Mouse (Mus musculus): ENCODE data around the gene Mdm2. TPM values are rescaled to one million over a fixed set of nuclear protein-coding genes. Genes with fewer than 3 reads are reported as not detected.
A peak's percentile ranks its signal among the peaks of the same experiment; 100 is the strongest.

Gene Mdm2
- polyA plus RNA-seq, 1 experiment from 2014 or later = 47.7 TPM

DNA sequence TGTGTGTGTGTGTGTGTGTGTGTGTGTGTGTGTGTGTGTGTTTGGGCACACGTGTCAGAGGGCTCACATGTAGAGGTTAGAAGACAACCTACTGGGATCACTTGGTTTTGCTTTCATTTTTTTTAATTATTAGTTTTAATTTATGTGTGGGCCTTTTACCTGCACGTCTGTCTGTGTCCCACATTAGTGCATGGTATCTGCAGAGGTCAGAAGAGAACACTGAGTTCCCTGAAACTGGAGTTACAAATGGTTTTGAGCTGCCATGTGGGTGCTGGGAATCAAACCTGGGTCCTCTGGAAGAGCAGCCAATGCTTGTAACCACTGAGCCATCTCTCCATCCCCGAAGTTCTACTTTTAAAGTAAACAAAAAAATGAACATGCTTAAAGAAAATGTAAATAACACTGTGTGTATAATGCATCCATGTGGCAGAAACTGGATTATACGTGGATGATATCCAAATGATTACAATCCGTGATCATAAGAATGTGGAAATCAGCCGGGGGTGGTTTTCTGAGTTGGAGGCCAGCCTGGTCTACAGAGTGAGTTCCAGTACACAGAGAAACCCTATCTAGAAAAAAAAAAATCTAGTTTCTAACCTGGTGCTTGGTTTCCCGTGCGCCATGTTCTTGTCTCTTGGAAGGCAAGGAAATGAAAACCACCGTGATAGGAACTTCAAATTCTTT is 43.5 kb downstream of the Mdm2 start:
- no peaks in the 10 kb centered on the region for H3K36me3 ChIP-seq
- H3K27ac ChIP-seq = no peak overlapping the region
- ATAC-seq (ENCODE audit: borderline replicate concordance, extremely low read depth, low FRiP score, low TSS enrichment) = no peak
- H3K4me2 ChIP-seq = no peak overlapping the region
- no peaks in the 10 kb centered on the region for H3K27me3 ChIP-seq
- H3K9me3 ChIP-seq = no peaks in the 10 kb centered on the region
- no peak overlapping the region for H3K4me3 ChIP-seq
- 89% methylated on average over 9 of the region's 9 CpGs for WGBS
- peaks cover 22% of the 10 kb centered on the region for H3K4me1 ChIP-seq
- no peak overlapping the region for H3K9ac ChIP-seq

DNA sequence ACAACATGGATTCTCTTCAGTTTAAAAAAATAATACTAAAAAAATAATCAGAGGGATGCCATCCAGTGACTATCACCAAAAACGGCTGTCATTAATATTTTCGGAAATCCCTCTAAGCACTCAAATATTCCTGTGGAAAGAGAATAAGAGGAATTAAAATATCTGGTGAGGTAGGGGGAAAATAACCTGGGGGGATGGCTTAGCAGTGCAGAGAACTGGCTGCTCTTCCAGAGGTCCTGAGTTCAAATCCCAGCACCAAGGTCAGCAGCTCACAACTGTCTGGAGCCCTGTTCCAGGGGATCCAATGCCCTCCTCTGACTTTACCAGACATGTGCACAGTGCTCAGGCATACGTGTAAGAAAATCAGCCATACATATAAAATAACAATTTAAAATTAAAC is 44.2 kb downstream of the Mdm2 start:
- 87% methylated on average over 3 of the region's 3 CpGs for WGBS
- Histone ChIP-seq H3K9ac (no peak overlapping the region), H3K4me3 (no peak overlapping the region), H3K4me1 (peaks cover 22% of the 10 kb centered on the region), H3K27me3 (no peaks in the 10 kb centered on the region), H3K36me3 (no peaks in the 10 kb centered on the region), H3K27ac (no peak overlapping the region), H3K9me3 (no peaks in the 10 kb centered on the region), H3K4me2 (no peak overlapping the region)
- ATAC-seq (ENCODE audit: borderline replicate concordance, extremely low read depth, low FRiP score, low TSS enrichment) = no peak

DNA sequence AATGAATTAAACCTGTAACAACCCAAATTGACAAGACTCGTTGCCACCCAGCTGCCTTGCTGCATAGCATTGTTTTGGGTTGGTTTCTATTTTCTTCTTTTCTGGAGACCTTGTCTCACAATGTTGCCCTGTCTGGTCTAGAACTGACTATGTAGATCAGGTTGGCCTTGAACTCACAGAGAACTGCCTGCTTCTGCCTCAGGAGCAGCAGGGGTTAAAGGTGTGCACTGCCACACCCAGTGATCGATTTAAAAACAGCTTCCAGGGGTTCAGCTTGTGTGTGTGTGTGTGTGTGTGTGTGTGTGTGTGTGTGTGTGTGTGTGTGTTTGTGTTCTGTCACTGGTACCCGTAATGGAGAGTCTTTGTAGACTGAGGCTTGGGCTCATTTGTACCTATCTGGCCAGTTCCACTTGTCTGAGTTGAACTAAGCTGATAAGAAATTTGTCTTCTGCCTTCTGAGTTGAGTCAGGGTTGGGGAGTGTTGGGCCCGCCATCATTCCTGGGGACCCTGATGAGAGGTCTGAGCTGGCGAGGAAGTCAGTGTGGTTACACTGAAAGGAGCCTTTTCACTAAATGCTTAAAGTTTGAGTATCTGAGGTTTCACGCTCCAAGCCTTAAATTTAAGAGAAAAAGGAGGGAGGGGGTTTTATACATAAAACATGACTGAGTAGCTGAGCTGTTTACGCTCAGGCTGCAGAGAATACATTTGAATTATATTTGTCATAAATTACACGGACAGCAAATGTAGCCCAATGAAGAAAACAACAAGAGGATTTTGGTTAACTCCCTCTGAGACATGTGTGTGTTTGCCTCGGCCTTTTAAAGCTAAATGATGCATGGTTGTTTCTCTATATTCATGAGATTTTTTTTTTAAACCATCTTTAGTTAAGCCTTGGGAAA is 44.9 kb downstream of the Mdm2 start:
- Histone ChIP-seq H3K9ac (no peak overlapping the region), H3K27me3 (no peaks in the 10 kb centered on the region), H3K4me2 (no peak overlapping the region), H3K9me3 (no peaks in the 10 kb centered on the region), H3K36me3 (no peaks in the 10 kb centered on the region), H3K27ac (no peak overlapping the region), H3K4me1 (peaks cover 22% of the 10 kb centered on the region), H3K4me3 (no peak overlapping the region)
- ATAC-seq (ENCODE audit: borderline replicate concordance, extremely low read depth, low FRiP score, low TSS enrichment) = no peak
- 71% methylated on average over 9 of the region's 9 CpGs for WGBS

DNA sequence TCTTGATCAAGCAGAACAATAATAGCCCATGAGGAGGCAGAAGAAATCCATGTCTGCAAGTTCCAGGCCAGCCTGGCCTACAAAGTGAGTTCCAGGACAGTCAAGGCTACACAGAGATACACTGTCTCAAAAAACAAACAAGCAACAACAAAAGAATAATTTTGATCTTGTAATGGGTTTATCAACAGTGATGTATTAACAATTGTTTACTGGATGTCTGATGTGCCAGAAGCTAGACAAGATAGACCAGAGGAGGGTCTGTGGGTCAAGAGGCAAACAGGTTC is 45.7 kb downstream of the Mdm2 start:
- Histone ChIP-seq H3K4me3 (no peak overlapping the region), H3K9me3 (no peaks in the 10 kb centered on the region), H3K4me1 (peaks cover 22% of the 10 kb centered on the region), H3K27ac (no peak overlapping the region), H3K9ac (no peak overlapping the region), H3K36me3 (no peaks in the 10 kb centered on the region), H3K4me2 (no peak overlapping the region), H3K27me3 (no peaks in the 10 kb centered on the region)
- ATAC-seq (ENCODE audit: borderline replicate concordance, extremely low read depth, low FRiP score, low TSS enrichment) = no peak

DNA sequence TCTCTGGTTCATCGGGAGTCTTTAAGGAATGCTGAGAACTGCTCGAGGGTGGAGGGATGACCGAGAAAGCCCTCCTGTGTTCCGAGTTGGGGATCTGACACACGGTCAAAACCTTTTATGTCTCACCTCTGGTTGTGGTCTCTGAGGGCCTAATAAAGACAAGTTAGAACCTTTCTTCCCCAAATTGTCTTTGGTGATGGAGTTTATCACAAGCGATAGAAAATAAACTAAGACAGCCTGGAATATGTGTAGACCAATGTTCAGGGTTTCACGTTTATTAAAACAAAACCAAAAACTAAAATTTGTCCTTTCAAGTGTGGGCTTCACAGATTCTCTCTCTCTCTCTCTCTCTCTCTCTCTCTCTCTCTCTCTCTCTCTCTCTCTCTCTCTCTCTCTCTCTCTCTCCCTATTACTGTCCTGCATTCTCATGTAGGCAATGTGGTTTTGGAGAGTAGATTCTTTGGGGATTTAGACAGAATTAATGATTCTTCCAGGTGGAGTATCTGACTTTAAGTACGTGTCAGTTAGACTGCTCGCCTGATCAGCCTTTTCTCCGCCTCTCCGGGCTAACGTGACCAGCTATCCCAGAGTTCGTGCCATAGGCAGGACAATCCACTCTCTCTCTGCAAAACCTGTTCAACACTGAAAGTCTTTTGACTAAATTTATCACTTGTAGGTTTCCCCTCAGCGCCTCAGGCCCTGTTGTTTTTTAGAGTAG is 46.2 kb downstream of the Mdm2 start:
- Histone ChIP-seq H3K27me3 (no peaks in the 10 kb centered on the region), H3K4me1 (peaks cover 19% of the 10 kb centered on the region), H3K9me3 (no peaks in the 10 kb centered on the region), H3K4me3 (0 out of 2 replicates have a peak overlapping the region, but pooled peaks have one; percentile 10), H3K36me3 (no peaks in the 10 kb centered on the region), H3K27ac (peak overlapping the region; percentile 69; the same call in 1 of the 2 replicates), H3K4me2 (peak overlapping the region; percentile 48), H3K9ac (no peak overlapping the region)
- no peak for ATAC-seq (ENCODE audit: borderline replicate concordance, extremely low read depth, low FRiP score, low TSS enrichment)
- 41% methylated on average over 14 of the region's 14 CpGs for WGBS

DNA sequence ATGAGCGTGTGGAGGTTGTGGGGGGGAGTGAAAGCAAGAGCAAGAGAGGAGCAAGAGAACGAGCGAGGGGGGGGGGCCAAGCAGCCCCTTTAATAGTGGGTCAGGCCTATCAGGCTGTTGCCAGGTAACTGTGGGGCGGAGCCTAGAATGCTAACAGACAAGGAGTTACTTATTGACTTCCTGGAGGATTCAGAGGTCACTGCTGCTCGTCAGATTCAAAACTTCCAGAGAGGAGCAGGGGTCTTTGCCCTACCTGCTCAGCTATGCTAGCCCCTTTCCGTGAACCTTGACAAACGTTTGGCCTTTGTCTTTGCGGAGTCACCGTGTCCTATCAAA is 46.7 kb downstream of the Mdm2 start:
- no peaks in the 10 kb centered on the region for H3K9me3 ChIP-seq
- no peaks in the 10 kb centered on the region for H3K36me3 ChIP-seq
- H3K27me3 ChIP-seq = no peaks in the 10 kb centered on the region
- peaks cover 15% of the 10 kb centered on the region for H3K4me1 ChIP-seq
- peak overlapping the region; percentile 69 for H3K27ac ChIP-seq
- peak; percentile 79; the same call in 1 of the 2 replicates for ATAC-seq (ENCODE audit: borderline replicate concordance, extremely low read depth, low FRiP score, low TSS enrichment)
- H3K4me3 ChIP-seq = 0 out of 2 replicates have a peak overlapping the region, but pooled peaks have one; percentile 10
- H3K9ac ChIP-seq = no peak overlapping the region
- peak overlapping the region; percentile 48 for H3K4me2 ChIP-seq
- WGBS = 13% methylated on average over 9 of the region's 9 CpGs

DNA sequence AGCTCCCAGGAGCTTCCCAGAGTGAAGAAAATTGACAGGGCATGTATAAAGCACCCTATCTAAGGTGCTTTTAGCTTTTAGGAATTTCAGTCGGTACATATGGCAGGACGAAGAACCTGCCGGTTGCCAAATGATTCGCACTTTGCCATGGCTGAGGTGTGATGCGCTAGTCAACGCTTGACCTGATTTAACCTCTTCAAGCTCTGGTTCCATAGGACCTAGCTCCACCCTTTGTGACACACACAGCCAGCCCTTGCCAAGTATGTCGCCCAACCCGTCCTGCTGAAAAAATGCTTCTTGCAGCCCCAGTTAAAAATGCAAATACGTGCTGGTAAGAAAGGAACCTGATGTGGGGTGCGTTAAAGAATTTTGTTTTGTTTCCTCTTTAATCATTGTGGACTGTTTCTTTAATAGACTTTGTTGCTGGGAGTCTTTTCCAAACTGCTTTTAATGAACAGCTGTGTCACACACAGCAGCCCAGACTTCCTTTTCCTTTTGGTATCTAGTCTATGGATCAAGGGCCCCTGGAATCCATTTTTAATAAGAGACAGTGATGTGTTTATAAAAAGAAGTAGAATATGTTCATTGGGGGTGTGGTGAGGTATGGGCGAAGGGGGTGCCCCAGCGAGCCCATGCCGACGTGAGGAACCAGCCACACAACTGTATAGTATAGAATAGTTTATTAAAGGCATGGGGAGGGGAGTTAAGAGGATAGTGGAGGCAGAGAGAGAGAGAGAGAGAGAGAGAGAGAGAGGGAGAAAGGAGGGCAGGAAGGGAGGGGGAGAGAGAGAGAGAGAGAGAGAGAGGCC is 47.3 kb downstream of the Mdm2 start:
- Histone ChIP-seq H3K27ac (peak overlapping the region; percentile 69), H3K9me3 (no peaks in the 10 kb centered on the region), H3K4me3 (0 out of 2 replicates have a peak overlapping the region, but pooled peaks have one; percentile 10), H3K27me3 (no peaks in the 10 kb centered on the region), H3K36me3 (no peaks in the 10 kb centered on the region), H3K4me1 (peaks cover 13% of the 10 kb centered on the region), H3K4me2 (peak overlapping the region; percentile 48), H3K9ac (no peak overlapping the region)
- ATAC-seq (ENCODE audit: borderline replicate concordance, extremely low read depth, low FRiP score, low TSS enrichment) = peak; percentile 71; the same call in 1 of the 2 replicates
- WGBS = 38% methylated on average over 14 of the region's 14 CpGs

DNA sequence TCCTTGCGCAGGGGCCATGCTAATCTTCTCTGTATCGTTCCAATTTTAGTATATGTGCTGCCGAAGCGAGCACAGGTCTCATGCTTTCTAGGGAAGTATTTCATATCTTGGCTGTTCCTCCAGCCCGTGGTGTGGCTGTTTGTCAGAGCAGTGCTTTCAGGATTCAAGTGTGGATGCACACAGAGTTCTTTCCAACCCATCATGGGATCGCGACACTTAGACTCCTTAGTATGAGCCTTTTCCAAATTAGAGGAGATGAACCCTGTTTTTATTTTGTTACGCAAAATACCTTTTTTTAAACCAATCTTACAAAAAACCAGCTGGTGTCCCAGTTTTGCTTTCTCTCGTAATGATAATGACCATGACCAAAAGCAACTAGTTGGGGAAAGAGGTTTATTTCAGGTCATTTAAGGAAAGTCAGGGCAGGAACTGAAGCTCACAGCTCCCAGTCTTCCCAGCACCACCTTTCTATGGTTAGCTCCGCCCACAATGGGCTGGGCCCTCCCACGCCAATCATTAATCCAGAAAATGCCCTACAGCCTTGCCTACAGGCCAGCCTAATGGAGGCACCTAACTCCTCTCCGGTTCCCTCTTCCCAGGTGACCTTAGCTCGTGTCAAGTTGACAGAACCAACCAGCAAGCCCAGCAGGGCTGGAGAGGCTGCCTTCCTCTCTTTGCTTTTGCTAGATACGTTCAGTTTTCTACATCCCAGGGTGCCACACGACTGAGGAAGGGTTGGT is 48.1 kb downstream of the Mdm2 start:
- Histone ChIP-seq H3K4me2 (no peak overlapping the region), H3K4me3 (no peak overlapping the region), H3K27me3 (no peaks in the 10 kb centered on the region), H3K9ac (no peak overlapping the region), H3K27ac (peak overlapping the region; percentile 69), H3K9me3 (no peaks in the 10 kb centered on the region), H3K36me3 (no peaks in the 10 kb centered on the region), H3K4me1 (peaks cover 13% of the 10 kb centered on the region)
- WGBS = 71% methylated on average over 15 of the region's 15 CpGs
- no peak for ATAC-seq (ENCODE audit: borderline replicate concordance, extremely low read depth, low FRiP score, low TSS enrichment)

DNA sequence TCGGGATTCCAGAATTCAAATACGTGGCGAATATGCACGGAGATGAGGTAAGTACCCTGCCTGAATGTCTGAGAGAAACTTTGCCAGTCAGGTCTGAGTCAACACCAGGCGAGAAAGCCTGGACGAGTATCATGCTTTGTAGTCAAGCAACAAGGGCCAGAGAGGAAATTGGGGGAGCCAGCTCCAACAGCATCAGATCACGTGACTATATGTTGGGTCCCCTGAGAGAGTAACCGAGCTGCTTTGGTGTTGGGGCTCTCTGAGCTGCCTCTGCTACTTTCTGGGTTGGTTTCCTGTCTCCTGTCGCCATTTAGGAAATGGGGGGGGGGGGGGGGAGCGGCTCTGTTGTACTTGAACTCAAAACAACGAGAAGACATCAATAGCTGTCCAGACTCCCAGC is 50.7 kb downstream of the Mdm2 start:
- H3K4me1 ChIP-seq = peaks cover 13% of the 10 kb centered on the region
- no peaks in the 10 kb centered on the region for H3K27me3 ChIP-seq
- no peak overlapping the region for H3K4me2 ChIP-seq
- H3K27ac ChIP-seq = no peak overlapping the region
- ATAC-seq (ENCODE audit: borderline replicate concordance, extremely low read depth, low FRiP score, low TSS enrichment) = no peak
- 56% methylated on average over 11 of the region's 11 CpGs for WGBS
- no peak overlapping the region for H3K4me3 ChIP-seq
- no peaks in the 10 kb centered on the region for H3K9me3 ChIP-seq
- no peak overlapping the region for H3K9ac ChIP-seq
- H3K36me3 ChIP-seq = no peaks in the 10 kb centered on the region

DNA sequence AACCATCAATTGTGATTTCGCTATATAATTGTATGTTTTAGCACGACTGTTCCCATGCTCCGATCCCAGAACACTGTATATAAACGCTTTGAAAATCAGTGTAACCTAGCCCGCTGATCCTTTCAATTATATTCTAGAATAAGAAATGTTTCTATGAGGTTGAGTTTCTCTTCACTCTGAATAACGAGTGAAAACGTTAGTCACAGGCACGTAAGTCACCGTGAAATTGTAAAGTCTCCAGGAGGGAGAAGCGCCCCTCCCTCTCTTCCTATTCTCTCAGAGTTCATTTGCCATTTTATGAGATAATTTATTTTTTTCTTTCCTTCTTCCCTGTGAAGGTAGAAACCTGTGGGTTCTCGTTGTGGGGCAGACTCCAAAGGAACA is 51.1 kb downstream of the Mdm2 start:
- H3K4me3 ChIP-seq = no peak overlapping the region
- no peak overlapping the region for H3K9ac ChIP-seq
- no peak overlapping the region for H3K4me2 ChIP-seq
- H3K9me3 ChIP-seq = no peaks in the 10 kb centered on the region
- no peak for ATAC-seq (ENCODE audit: borderline replicate concordance, extremely low read depth, low FRiP score, low TSS enrichment)
- no peaks in the 10 kb centered on the region for H3K36me3 ChIP-seq
- WGBS = 79% methylated on average over 11 of the region's 11 CpGs
- no peak overlapping the region for H3K27ac ChIP-seq
- no peaks in the 10 kb centered on the region for H3K27me3 ChIP-seq
- peaks cover 13% of the 10 kb centered on the region for H3K4me1 ChIP-seq
